Mouse (Mus musculus) CH12.LX (cell line): ENCODE measurements around the gene Hrh2. TPM values are rescaled to one million over a fixed set of nuclear protein-coding genes. Genes with fewer than 3 reads are reported as not detected.

ENCODE experiments used
- DNase-seq: peaks from one replicate; pipeline ENCODE4 v3.0.0-alpha.2; 2013; ENCODE audit errors: extremely low read depth
- H3K27ac ChIP-seq: 2 replicates; pipeline ENCODE4 v1.5.1; 2012; ENCODE audit warnings: low read depth, mild to moderate bottlenecking, control low read depth, moderate library complexity; ENCODE audit not compliant: insufficient read depth
- H3K27me3 ChIP-seq: replicated peaks from 2 replicates; pipeline ENCODE3; 2012; ENCODE audit warnings: inconsistent platforms
- H3K36me3 ChIP-seq, 2 experiments: replicated peaks in 1 of 2; 2 replicates each; pipeline versions ENCODE3 to v1.6.1; 2012; ENCODE audit warnings: inconsistent platforms in 1 of 2, low read length in 1 of 2, mild to moderate bottlenecking in 1 of 2, mixed read lengths in 1 of 2, moderate library complexity in 1 of 2; ENCODE audit not compliant: control insufficient read depth in 1 of 2, insufficient read depth in 1 of 2
- H3K4me1 ChIP-seq, 2 experiments: 2 replicates each; pipeline ENCODE4 v1.6.1; 2012; ENCODE audit warnings: inconsistent platforms in 1 of 2, moderate library complexity in 1 of 2; ENCODE audit not compliant: insufficient read depth in 2 of 2, control insufficient read depth in 1 of 2
- H3K4me2 ChIP-seq: 2 replicates; pipeline ENCODE4 v1.6.1; 2012; ENCODE audit warnings: low read depth, mild to moderate bottlenecking, control low read depth; ENCODE audit not compliant: poor library complexity, insufficient read depth, severe bottlenecking
- H3K4me3 ChIP-seq, 3 experiments: fragments of 150-350 bp in 1 of 3; sonication (generic) in 1 of 3; replicated peaks in 1 of 3; 2 replicates each; pipeline versions ENCODE3 to v1.5.1; 2011 to 2012; ENCODE audit warnings: low read depth in 2 of 3, low read length in 2 of 3, mild to moderate bottlenecking in 2 of 3, moderate library complexity in 2 of 3, control low read depth in 1 of 3, improper control_type of control experiment in 1 of 3, inconsistent platforms in 1 of 3, mixed read lengths in 1 of 3; ENCODE audit not compliant: poor library complexity in 1 of 3
- H3K79me2 ChIP-seq: replicated peaks from 2 replicates; pipeline ENCODE4 v1.6.1; 2012; ENCODE audit warnings: mild to moderate bottlenecking, moderate library complexity; ENCODE audit not compliant: control insufficient read depth, poor library complexity, insufficient read depth, severe bottlenecking; ENCODE audit errors: extremely low read depth
- H3K9ac ChIP-seq: 2 replicates; pipeline ENCODE4 v1.6.1; 2012; ENCODE audit warnings: low read depth, mild to moderate bottlenecking, control low read depth, moderate library complexity; ENCODE audit not compliant: insufficient read depth
- H3K9me3 ChIP-seq: replicated peaks from 2 replicates; pipeline ENCODE3; 2012; ENCODE audit warnings: low read length, inconsistent platforms, mixed read lengths
- BHLHE40 ChIP-seq: IDR thresholded peaks from 2 replicates; pipeline ENCODE4 v1.6.1; 2011; ENCODE audit warnings: mild to moderate bottlenecking, low read depth, low read length, improper control_type of control experiment
- CHD1 ChIP-seq: IDR thresholded peaks from 2 replicates; pipeline ENCODE4 v1.6.1; 2012; ENCODE audit warnings: low read depth, low read length, improper control_type of control experiment, inconsistent platforms
- CHD2 ChIP-seq: IDR thresholded peaks from 2 replicates; pipeline ENCODE4 v1.6.1; 2011; ENCODE audit warnings: low read length, improper control_type of control experiment
- CTCF ChIP-seq, 2 experiments: IDR thresholded peaks in 1 of 2; conservative IDR thresholded peaks in 1 of 2; 2 replicates each; pipeline ENCODE4 v1.5.1; 2011 to 2012; ENCODE audit warnings: low read depth in 2 of 2, low read length in 2 of 2, improper control_type of control experiment in 1 of 2, inconsistent platforms in 1 of 2, mild to moderate bottlenecking in 1 of 2, moderate library complexity in 1 of 2
- E2F4 ChIP-seq: IDR thresholded peaks from 2 replicates; pipeline ENCODE4 v1.6.1; 2011; ENCODE audit warnings: low read depth, low read length, improper control_type of control experiment; ENCODE audit not compliant: insufficient replicate concordance
- ELF1 ChIP-seq: IDR thresholded peaks from 2 replicates; pipeline ENCODE4 v1.6.1; 2014; ENCODE audit warnings: low read depth, mild to moderate bottlenecking, inconsistent platforms, low read length, improper control_type of control experiment
- EP300 ChIP-seq: IDR thresholded peaks from 2 replicates; pipeline ENCODE4 v1.6.1; 2011; ENCODE audit warnings: low read length, improper control_type of control experiment
- JUN ChIP-seq: IDR thresholded peaks from 2 replicates; pipeline ENCODE4 v1.6.1; 2011; ENCODE audit warnings: low read depth, mild to moderate bottlenecking, low read length, improper control_type of control experiment, moderate library complexity; ENCODE audit not compliant: insufficient read depth
- JUND ChIP-seq: conservative IDR thresholded peaks from 2 replicates; pipeline ENCODE4 v1.6.1; 2011; ENCODE audit warnings: low read depth, low read length, improper control_type of control experiment
- MAFK ChIP-seq: IDR thresholded peaks from 2 replicates; pipeline ENCODE4 v1.6.1; 2011; ENCODE audit warnings: low read length, improper control_type of control experiment; ENCODE audit not compliant: insufficient replicate concordance
- MAX ChIP-seq: IDR thresholded peaks from 2 replicates; pipeline ENCODE4 v1.6.1; 2011; ENCODE audit warnings: low read length, improper control_type of control experiment
- MAZ ChIP-seq: IDR thresholded peaks from 2 replicates; pipeline ENCODE4 v1.6.1; 2012; ENCODE audit warnings: low read depth, mild to moderate bottlenecking, inconsistent platforms, low read length, improper control_type of control experiment, moderate library complexity
- NELFE ChIP-seq: IDR thresholded peaks from 2 replicates; pipeline ENCODE4 v1.6.1; 2011; ENCODE audit warnings: low read depth, low read length, improper control_type of control experiment
- RAD21 ChIP-seq: IDR thresholded peaks from 2 replicates; pipeline ENCODE4 v1.6.1; 2011; ENCODE audit warnings: low read depth, mild to moderate bottlenecking, low read length, improper control_type of control experiment, moderate library complexity
- SMC3 ChIP-seq: IDR thresholded peaks from 2 replicates; pipeline ENCODE4 v1.6.1; 2011; ENCODE audit warnings: low read depth, low read length, improper control_type of control experiment
- TCF12 ChIP-seq: IDR thresholded peaks from 2 replicates; pipeline ENCODE4 v1.6.1; 2014; ENCODE audit warnings: low read depth, mild to moderate bottlenecking, inconsistent platforms, low read length, improper control_type of control experiment
- UBTF ChIP-seq: IDR thresholded peaks from 2 replicates; pipeline ENCODE4 v1.6.1; 2012; ENCODE audit warnings: low read depth, mild to moderate bottlenecking, inconsistent platforms, low read length, improper control_type of control experiment, moderate library complexity
- USF2 ChIP-seq: conservative IDR thresholded peaks from 2 replicates; pipeline ENCODE4 v1.6.1; 2011; ENCODE audit warnings: low read depth, low read length, improper control_type of control experiment
- ZC3H11A ChIP-seq: IDR thresholded peaks from 2 replicates; pipeline ENCODE4 v1.6.1; 2012; ENCODE audit warnings: low read depth, mild to moderate bottlenecking, inconsistent platforms, low read length, improper control_type of control experiment
- ZKSCAN1 ChIP-seq: IDR thresholded peaks from 2 replicates; pipeline ENCODE4 v1.6.1; 2012; ENCODE audit warnings: low read depth, inconsistent platforms, low read length, improper control_type of control experiment, borderline replicate concordance
- ZNF384 ChIP-seq: IDR thresholded peaks from 2 replicates; pipeline ENCODE4 v1.6.1; 2012; ENCODE audit warnings: low read depth, low read length, improper control_type of control experiment, inconsistent platforms
- dilution Hi-C: fragments of 300-500 bp; cut with MboI; formaldehyde crosslinking; loops from 2 replicates; pipeline ENCODE4 v1.14.3; 2020; ENCODE audit warnings: low sequenced_read_pairs; ENCODE audit not compliant: extremely low pct_unique_long_range_greater_than_20kb, extremely low pct_ligation_motif_present
- in situ Hi-C: fragments of 300-500 bp; cut with MboI; formaldehyde crosslinking; loops from 3 replicates; pipeline ENCODE4 v1.14.3; 2019; ENCODE audit warnings: low sequenced_read_pairs, low pct_ligation_motif_present, low pct_unique_long_range_greater_than_20kb, mixed read lengths
- polyA plus RNA-seq: library from polyadenylated mRNA; unstranded; fragments of >175 nt; gene quantifications from 2 replicates; pipeline ENCODE4 v1.2.1, GENCODE M21; 2012; ENCODE audit warnings: low read depth; ENCODE audit not compliant: insufficient read length
- total RNA-seq, 2 experiments: library from RNA; depleted of rRNA; stranded (reverse); fragments of 300-350 nt in 1 of 2; fragments of >200 nt in 1 of 2; gene quantifications; 2 replicates each; pipeline ENCODE4 v1.2.3; 2012 to 2014

Hrh2 gene
- total and polyA plus RNA-seq, 3 experiments, result 0.04 to 0.30 TPM; not detected in 1

GRCm38 (mm10) chr13:54260318-54260717, 68.4 kb downstream of the Hrh2 start:
- DNase-seq, result no peak
- no peaks in the 10 kb centered on the region for H3K79me2 ChIP-seq
- H3K27me3 ChIP-seq, result peaks cover 80% of the 10 kb centered on the region
- no peaks in the 10 kb centered on the region for H3K36me3 ChIP-seq
- in situ Hi-C loops, result no loop called here
- dilution Hi-C loops, result no loop called here
- no peak overlapping the region for H3K9ac ChIP-seq
- H3K4me1 ChIP-seq, result no peaks in the 10 kb centered on the region
- no peak overlapping the region for H3K4me3 ChIP-seq
- H3K27ac ChIP-seq, result no peak overlapping the region
- TF ChIP-seq JUN, result no peak
- no peak for TF ChIP-seq ZNF384
- no peak for TF ChIP-seq CHD2
- peaks cover 3% of the 10 kb centered on the region for H3K9me3 ChIP-seq
- H3K4me2 ChIP-seq, result no peak overlapping the region

- dilution Hi-C loops (no loop called here), in situ Hi-C loops (no loop called here)
- Histone ChIP-seq H3K9me3 (peaks cover 3% of the 10 kb centered on the region), H3K4me1 (no peaks in the 10 kb centered on the region), H3K36me3 (no peaks in the 10 kb centered on the region), H3K27me3 (peaks cover 80% of the 10 kb centered on the region), H3K27ac (no peak overlapping the region), H3K4me2 (no peak overlapping the region), H3K79me2 (no peaks in the 10 kb centered on the region), H3K9ac (no peak overlapping the region), H3K4me3 (no peak overlapping the region)
- TF ChIP-seq CTCF (conservative IDR thresholded peaks at IDR 0.05 in 1 of 2, IDR thresholded peaks at IDR 0.05 in 1 of 2; ENCODE audit: low read depth in 2 of 2, low read length in 2 of 2), result no peak
- TF ChIP-seq E2F4, result no peak
- no peak for TF ChIP-seq TCF12
- no peak for TF ChIP-seq RAD21
- no peak for TF ChIP-seq ZNF384
- no peak for TF ChIP-seq SMC3
- no peak for TF ChIP-seq CHD1
- TF ChIP-seq MAZ, result no peak
- no peak for TF ChIP-seq NELFE
- TF ChIP-seq EP300, result no peak
- no peak for TF ChIP-seq JUND
- no peak for TF ChIP-seq MAFK
- no peak for TF ChIP-seq ZC3H11A
- no peak for TF ChIP-seq BHLHE40
- TF ChIP-seq MAX, result no peak
- TF ChIP-seq UBTF, result no peak
- TF ChIP-seq USF2, result no peak
- TF ChIP-seq ELF1, result no peak
- TF ChIP-seq ZKSCAN1, result no peak
- DNase-seq, result no peak
These were observed 71.0 kb downstream of the Hrh2 start for GRCm38 (mm10) chr13:54262741-54263510.
